Comparison of ENCODE assay signal across 18 mouse cellular contexts in genomic region chr15:87890903-87891302, GRCm38 (mm10).
DNase-seq lines count a peak whose midpoint lies in the region; TF ChIP-seq lines count a peak whose summit lies in the region.
"Had no signal": no experiment of that assay in that cellular context is flagged by ENCODE, and none has a peak within 500 bp of the region (broad histone marks: within the 10 kb centered on the region; RNA-seq: fewer than 3 reads in every experiment).

No protein-coding gene starts in this region.

- no peak for TF ChIP-seq CTCF in left cerebral cortex, adult 2 months (IDR thresholded peaks at IDR 0.05)

- intact Hi-C loops in left cerebral cortex, adult 2 months (cut with DNase I): no loop called here

- DNase-seq in layer of hippocampus, adult 11-12 months (ENCODE audit: low spot score): peak; percentile 11
- no peak for DNase-seq in layer of hippocampus, postnatal 25 days (ENCODE audit: extremely low spot score in 1 of 2, low spot score in 1 of 2)
- peak; percentile 35 for DNase-seq in brain, adult 2 months (ENCODE audit: low read depth, low spot score)
- peak; percentile 13 for DNase-seq in layer of hippocampus, adult 9-10 months (ENCODE audit: low spot score)
- DNase-seq in left cerebral cortex, adult 2 months (ENCODE audit: extremely low spot score in 1 of 2, low spot score in 2 of 2): no peak
- no peak for DNase-seq in gastrocnemius, postnatal 4 days (ENCODE audit: low spot score in 2 of 2)
- DNase-seq: adrenal gland, adult 2 months; adrenal gland, postnatal 14 days; B cell, adult 2 months; cerebellum, adult 18-20 months; cerebellum, adult 9-10 months; cerebellum, postnatal 14 days; gastrocnemius, postnatal 10 days; gastrocnemius, postnatal 36 days; heart, adult 11 months had no signal

- no peak overlapping the region for H3K4me3 ChIP-seq in left cerebral cortex, adult 2 months
- H3K4me3 ChIP-seq: forebrain, embryonic 10.5 days; hindbrain, embryonic 12.5 days; hindbrain, embryonic 15.5 days had no signal

- no peak overlapping the region for H3K27ac ChIP-seq in left cerebral cortex, adult 2 months
- H3K27ac ChIP-seq: forebrain, embryonic 10.5 days; hindbrain, embryonic 12.5 days; hindbrain, embryonic 15.5 days had no signal

Comparison
In these comparisons a context has a peak if more than half of its experiments do, and no peak if none do; other contexts are left out.
1. DNase-seq: peak in layer of hippocampus, adult 11-12 months (single experiment), brain, adult 2 months (single experiment) and layer of hippocampus, adult 9-10 months (single experiment); none in layer of hippocampus, postnatal 25 days (0 of 2), left cerebral cortex, adult 2 months (0 of 2) and gastrocnemius, postnatal 4 days (0 of 2).